Mouse (Mus musculus) monocyte, adult 5-6 weeks (primary cell): ENCODE results near the gene Psg22. TPM values are rescaled to one million over a fixed set of nuclear protein-coding genes. Genes with fewer than 3 reads are reported as not detected.

ENCODE experiments used
- total RNA-seq: library from RNA; stranded (forward); fragments of 200-1000, 200-491, 200-594 nt; gene quantifications from 3 replicates; pipeline ENCODE4 v1.2.3, GENCODE M21; 2017

Psg22 gene
- total RNA-seq, 1 experiment from 2014 or later = not detected

Other genes with a start within 250 kb of the Psg22 start
- gene Psg26, start 233.9 kb upstream of the Psg22 start, total RNA-seq = not detected in 3 replicates
- gene Psg25, start 185.8 kb upstream of the Psg22 start, total RNA-seq = not detected in 3 replicates
- not detected in 3 replicates for gene Psg27, start 150.8 kb upstream of the Psg22 start, total RNA-seq
- not detected in 3 replicates for gene Psg23, start 101.6 kb upstream of the Psg22 start, total RNA-seq
- not detected in 3 replicates for gene Psg21, start 61.4 kb upstream of the Psg22 start, total RNA-seq
- gene Psg20, start 31.9 kb upstream of the Psg22 start, total RNA-seq = not detected in 3 replicates
- not detected in 3 replicates for gene Psg19, start 80.4 kb downstream of the Psg22 start, total RNA-seq
- gene Psg17, start 103.5 kb downstream of the Psg22 start, total RNA-seq = not detected in 3 replicates
- 0.19 to 0.75 TPM in 2 of 3 replicates, not detected in the other for gene Mill2, start 121.9 kb downstream of the Psg22 start, total RNA-seq
- gene Pglyrp1, start 153.2 kb downstream of the Psg22 start, total RNA-seq = 88.5 to 148 TPM (median 139 TPM) in 3 replicates
- 10.6 to 30.0 TPM (median 24.7 TPM) in 3 replicates for gene Ccdc61, start 192.3 kb downstream of the Psg22 start, total RNA-seq
- gene Nova2, start 207.8 kb downstream of the Psg22 start, total RNA-seq = not detected in 3 replicates